Mouse (Mus musculus): Measurements from ENCODE around the gene U2surp. TPM values are rescaled to one million over a fixed set of nuclear protein-coding genes. Genes with fewer than 3 reads are reported as not detected.

Gene U2surp
- polyA plus RNA-seq, 1 experiment from 2014 or later, result 129 TPM

DNA sequence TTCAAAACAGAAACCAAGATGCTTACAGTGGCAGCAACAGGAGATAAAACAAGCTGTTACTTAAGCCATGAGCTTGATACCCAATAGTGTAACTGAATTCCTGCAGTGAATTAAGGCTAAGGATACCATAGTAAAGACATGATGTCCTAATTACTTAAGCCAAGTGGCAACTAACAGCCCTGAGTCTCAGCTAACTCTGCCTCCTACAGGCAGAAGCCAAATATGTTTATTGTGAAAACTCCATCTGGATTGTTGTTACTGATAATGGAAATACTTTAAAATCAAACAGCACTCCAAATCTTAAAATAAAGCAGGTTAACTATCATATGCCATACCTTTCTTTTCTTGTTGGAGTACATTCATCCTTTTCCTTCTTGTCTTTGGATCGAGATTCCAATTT lies 47.8 kb downstream of the U2surp start:
- H3K4me2 ChIP-seq (ENCODE audit: low read length), result no peak overlapping the region
- no peak overlapping the region for H3K27ac ChIP-seq (ENCODE audit: low read depth, low read length)
- H3K36me3 ChIP-seq (ENCODE audit: control insufficient read depth, insufficient read depth, low read length), result peaks cover 54% of the 10 kb centered on the region
- H3K4me1 ChIP-seq (ENCODE audit: control insufficient read depth, insufficient read depth, low read length), result no peaks in the 10 kb centered on the region
- H3K9ac ChIP-seq (ENCODE audit: low read length), result no peak overlapping the region
- no peak overlapping the region for H3K4me3 ChIP-seq (ENCODE audit: low read depth, low read length)
- no peaks in the 10 kb centered on the region for H3K27me3 ChIP-seq (replicated peaks; ENCODE audit: control insufficient read depth, insufficient read depth, low read length)
- no peak for ATAC-seq
- 91% methylated on average over 1 of the region's 1 CpGs for whole genome bisulfite sequencing
- no peaks in the 10 kb centered on the region for H3K9me3 ChIP-seq (replicated peaks; ENCODE audit: control insufficient read depth, low read length)
- peak; percentile 24 for DNase-seq (ENCODE audit: low spot score)

DNA sequence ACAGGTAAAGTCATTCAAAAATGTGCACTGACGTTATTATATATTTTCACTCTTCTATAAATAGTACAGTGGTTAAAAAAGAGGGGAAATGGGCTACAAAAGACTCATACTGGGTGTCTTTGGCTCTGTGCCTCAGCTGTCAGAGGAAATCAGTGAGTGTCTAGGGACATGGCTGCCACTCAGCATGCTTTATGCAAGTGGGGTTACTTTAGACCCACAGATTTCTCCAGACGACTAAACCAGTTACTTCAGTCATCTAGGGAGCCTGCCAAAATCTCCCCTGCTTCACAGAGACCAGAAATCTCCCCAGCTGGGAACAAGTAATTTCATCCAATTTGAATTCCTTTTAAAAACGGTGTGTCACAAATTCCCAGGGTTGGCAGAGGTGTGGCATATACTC lies 59.9 kb downstream of the U2surp start:
- H3K27ac ChIP-seq (ENCODE audit: low read depth, low read length), result no peak overlapping the region
- H3K9me3 ChIP-seq (replicated peaks; ENCODE audit: control insufficient read depth, low read length), result no peaks in the 10 kb centered on the region
- peaks cover 8% of the 10 kb centered on the region; the same call in 1 of the 2 replicates for H3K36me3 ChIP-seq (ENCODE audit: control insufficient read depth, insufficient read depth, low read length)
- H3K27me3 ChIP-seq (replicated peaks; ENCODE audit: control insufficient read depth, insufficient read depth, low read length), result no peaks in the 10 kb centered on the region
- H3K4me1 ChIP-seq (ENCODE audit: control insufficient read depth, insufficient read depth, low read length), result no peaks in the 10 kb centered on the region
- DNase-seq (ENCODE audit: low spot score) (peak; percentile 62), ATAC-seq (peak; percentile 57; the same call in 1 of the 2 replicates)
- H3K4me2 ChIP-seq (ENCODE audit: low read length), result no peak overlapping the region
- no peak overlapping the region for H3K9ac ChIP-seq (ENCODE audit: low read length)
- WGBS, result 34% methylated on average over 3 of the region's 3 CpGs
- H3K4me3 ChIP-seq (ENCODE audit: low read depth, low read length), result no peak overlapping the region

DNA sequence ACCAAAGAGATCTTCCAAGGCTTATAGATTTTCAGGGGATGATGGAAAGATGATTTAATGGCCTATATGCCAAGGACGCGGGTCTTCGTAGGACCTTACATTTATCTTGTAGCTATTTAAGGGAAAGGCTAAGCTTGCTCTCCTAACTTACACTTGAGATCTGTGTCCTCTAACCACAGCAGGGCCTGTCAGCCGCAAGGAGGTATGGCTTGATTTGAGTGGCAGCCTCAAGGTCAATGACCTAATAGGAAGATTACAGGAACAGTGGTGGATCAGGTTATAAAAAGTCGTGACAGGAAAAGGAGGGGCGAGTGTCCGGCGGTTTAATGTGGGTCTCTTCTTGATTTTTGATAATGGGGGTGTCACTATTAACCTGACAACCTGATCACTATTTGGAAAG lies 61.2 kb downstream of the U2surp start:
- H3K4me3 ChIP-seq (ENCODE audit: low read depth, low read length), result no peak overlapping the region
- H3K4me2 ChIP-seq (ENCODE audit: low read length), result no peak overlapping the region
- DNase-seq (ENCODE audit: low spot score) (no peak), ATAC-seq (no peak)
- 0 out of 2 replicates have a peak, but pooled peaks cover under 1% of the 10 kb centered on the region for H3K36me3 ChIP-seq (ENCODE audit: control insufficient read depth, insufficient read depth, low read length)
- no peaks in the 10 kb centered on the region for H3K27me3 ChIP-seq (replicated peaks; ENCODE audit: control insufficient read depth, insufficient read depth, low read length)
- 97% methylated on average over 8 of the region's 8 CpGs for WGBS
- H3K27ac ChIP-seq (ENCODE audit: low read depth, low read length), result no peak overlapping the region
- H3K9me3 ChIP-seq (replicated peaks; ENCODE audit: control insufficient read depth, low read length), result no peaks in the 10 kb centered on the region
- H3K9ac ChIP-seq (ENCODE audit: low read length), result no peak overlapping the region
- H3K4me1 ChIP-seq (ENCODE audit: control insufficient read depth, insufficient read depth, low read length), result no peaks in the 10 kb centered on the region

DNA sequence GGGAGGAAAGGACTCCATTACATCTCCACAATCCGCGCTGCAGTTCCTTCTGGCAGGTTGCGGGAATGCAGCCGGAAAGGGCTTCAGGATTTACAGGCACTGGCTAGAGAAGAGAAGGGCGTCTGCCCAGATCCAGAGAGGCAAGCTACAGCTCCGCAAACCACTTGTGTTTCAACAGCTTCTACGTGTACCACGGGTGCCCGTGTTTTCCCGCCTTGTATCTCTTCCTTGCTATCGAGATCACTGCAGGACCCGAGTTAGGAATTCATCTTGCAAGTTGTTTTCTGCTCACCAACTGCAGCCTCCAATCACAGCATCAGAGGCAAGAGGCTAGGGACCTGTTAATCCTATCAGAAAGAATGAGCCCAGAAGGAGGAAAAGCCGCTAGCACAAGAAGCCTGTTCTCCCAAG lies 69.5 kb downstream of the U2surp start:
- Histone ChIP-seq H3K36me3 (ENCODE audit: control insufficient read depth, insufficient read depth, low read length) (no peaks in the 10 kb centered on the region), H3K27me3 (replicated peaks; ENCODE audit: control insufficient read depth, insufficient read depth, low read length) (no peaks in the 10 kb centered on the region), H3K4me2 (ENCODE audit: low read length) (peak overlapping the region; percentile 49), H3K4me3 (ENCODE audit: low read depth, low read length) (peak overlapping the region; percentile 18; the same call in 1 of the 2 replicates), H3K9ac (ENCODE audit: low read length) (peak overlapping the region; percentile 35; the same call in 1 of the 2 replicates), H3K9me3 (replicated peaks; ENCODE audit: control insufficient read depth, low read length) (no peaks in the 10 kb centered on the region), H3K27ac (ENCODE audit: low read depth, low read length) (no peak overlapping the region), H3K4me1 (ENCODE audit: control insufficient read depth, insufficient read depth, low read length) (peaks cover 8% of the 10 kb centered on the region)
- WGBS, result 4% methylated on average over 13 of the region's 13 CpGs
- ATAC-seq (peak; percentile 85), DNase-seq (ENCODE audit: low spot score) (peak; percentile 64)

DNA sequence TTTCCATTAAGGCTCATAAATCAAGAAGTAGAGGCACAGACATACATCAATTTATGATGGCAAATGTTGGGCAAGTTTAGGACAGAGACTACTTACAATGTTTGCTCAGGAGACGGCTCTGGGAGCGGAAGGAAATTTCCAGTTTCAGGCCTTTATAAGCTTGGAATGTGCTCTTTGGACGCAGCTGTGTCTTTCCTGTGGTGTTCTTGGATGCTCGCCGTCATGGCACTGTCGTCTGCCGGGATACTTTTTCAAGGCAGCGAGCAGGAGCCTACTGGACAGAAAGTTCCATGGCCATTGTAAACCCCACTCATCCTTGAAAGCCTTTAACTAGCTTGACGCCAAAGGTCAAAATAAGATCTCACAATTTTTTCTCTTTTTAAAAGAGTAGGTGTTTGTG lies 73.9 kb downstream of the U2surp start:
- Histone ChIP-seq H3K4me1 (ENCODE audit: control insufficient read depth, insufficient read depth, low read length) (peaks cover 6% of the 10 kb centered on the region), H3K4me2 (ENCODE audit: low read length) (no peak overlapping the region), H3K36me3 (ENCODE audit: control insufficient read depth, insufficient read depth, low read length) (no peaks in the 10 kb centered on the region), H3K4me3 (ENCODE audit: low read depth, low read length) (no peak overlapping the region), H3K9me3 (replicated peaks; ENCODE audit: control insufficient read depth, low read length) (no peaks in the 10 kb centered on the region), H3K27me3 (replicated peaks; ENCODE audit: control insufficient read depth, insufficient read depth, low read length) (no peaks in the 10 kb centered on the region), H3K9ac (ENCODE audit: low read length) (no peak overlapping the region), H3K27ac (ENCODE audit: low read depth, low read length) (no peak overlapping the region)
- ATAC-seq (no peak), DNase-seq (ENCODE audit: low spot score) (no peak)
- 84% methylated on average over 9 of the region's 9 CpGs for WGBS

DNA sequence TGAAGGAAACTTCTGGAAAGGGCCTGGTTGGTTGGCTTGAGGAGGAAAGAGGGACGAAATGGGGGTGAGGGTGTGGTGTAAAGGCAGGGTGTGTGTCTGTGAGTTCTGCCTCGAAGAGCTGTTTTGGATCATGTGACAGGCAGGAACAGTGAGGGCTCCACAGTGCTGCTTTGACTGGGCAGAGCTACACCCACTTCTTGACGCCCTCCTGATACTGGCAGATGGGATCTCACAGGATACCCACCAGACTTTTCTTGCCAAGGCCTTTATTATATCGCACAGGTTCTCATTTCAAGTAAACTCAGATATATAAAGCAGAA lies 75.5 kb downstream of the U2surp start:
- ATAC-seq (no peak), DNase-seq (ENCODE audit: low spot score) (no peak)
- Histone ChIP-seq H3K4me2 (ENCODE audit: low read length) (no peak overlapping the region), H3K36me3 (ENCODE audit: control insufficient read depth, insufficient read depth, low read length) (no peaks in the 10 kb centered on the region), H3K27ac (ENCODE audit: low read depth, low read length) (no peak overlapping the region), H3K4me1 (ENCODE audit: control insufficient read depth, insufficient read depth, low read length) (no peaks in the 10 kb centered on the region), H3K27me3 (replicated peaks; ENCODE audit: control insufficient read depth, insufficient read depth, low read length) (no peaks in the 10 kb centered on the region), H3K9ac (ENCODE audit: low read length) (no peak overlapping the region), H3K4me3 (ENCODE audit: low read depth, low read length) (no peak overlapping the region), H3K9me3 (replicated peaks; ENCODE audit: control insufficient read depth, low read length) (no peaks in the 10 kb centered on the region)
- WGBS, result 70% methylated on average over 4 of the region's 4 CpGs

DNA sequence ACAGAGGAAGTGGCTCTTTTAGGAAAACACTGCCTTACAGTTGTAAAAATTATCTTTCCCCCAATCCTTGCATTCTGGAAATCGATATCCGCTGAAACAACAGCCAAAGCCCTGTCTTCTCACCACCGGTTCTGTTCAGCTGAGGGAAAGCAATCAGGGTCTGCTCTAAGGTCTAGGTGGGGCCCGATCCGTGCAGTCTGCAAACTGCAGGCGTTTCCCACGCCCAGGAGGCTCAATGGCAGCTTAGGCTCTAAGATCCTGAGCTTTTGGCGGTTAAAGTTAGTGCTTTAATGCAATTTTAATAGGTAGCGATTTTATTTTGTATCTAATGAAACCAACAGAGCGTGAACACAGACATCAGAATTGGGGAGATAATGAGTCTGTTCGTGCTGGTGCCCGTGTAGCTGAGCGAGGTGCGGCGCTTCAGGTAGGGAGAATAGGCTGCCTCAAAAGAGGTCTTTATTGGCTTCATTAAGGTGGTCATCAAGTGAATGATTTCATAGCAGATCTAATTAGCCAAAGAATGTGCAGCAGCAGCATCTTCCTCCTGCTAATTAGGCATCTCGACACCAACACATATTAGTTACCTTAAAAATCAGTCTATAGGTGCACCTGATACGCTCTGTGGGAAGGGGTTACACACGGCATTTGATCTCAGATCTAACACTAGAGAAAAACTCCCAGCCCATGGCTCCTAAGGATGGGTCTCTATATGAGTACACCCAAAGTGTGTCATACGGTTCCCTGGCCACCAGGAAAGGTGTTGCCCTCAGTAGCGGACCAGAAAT lies 76.1 kb downstream of the U2surp start:
- H3K9me3 ChIP-seq (replicated peaks; ENCODE audit: control insufficient read depth, low read length), result no peaks in the 10 kb centered on the region
- ATAC-seq, result no peak
- H3K4me2 ChIP-seq (ENCODE audit: low read length), result 0 out of 2 replicates have a peak overlapping the region, but pooled peaks have one; percentile 5
- no peaks in the 10 kb centered on the region for H3K36me3 ChIP-seq (ENCODE audit: control insufficient read depth, insufficient read depth, low read length)
- H3K27me3 ChIP-seq (replicated peaks; ENCODE audit: control insufficient read depth, insufficient read depth, low read length), result no peaks in the 10 kb centered on the region
- no peak overlapping the region for H3K27ac ChIP-seq (ENCODE audit: low read depth, low read length)
- no peaks in the 10 kb centered on the region for H3K4me1 ChIP-seq (ENCODE audit: control insufficient read depth, insufficient read depth, low read length)
- no peak overlapping the region for H3K9ac ChIP-seq (ENCODE audit: low read length)
- 33% methylated on average over 20 of the region's 20 CpGs for WGBS
- no peak overlapping the region for H3K4me3 ChIP-seq (ENCODE audit: low read depth, low read length)
- DNase-seq (ENCODE audit: low spot score), result no peak

DNA sequence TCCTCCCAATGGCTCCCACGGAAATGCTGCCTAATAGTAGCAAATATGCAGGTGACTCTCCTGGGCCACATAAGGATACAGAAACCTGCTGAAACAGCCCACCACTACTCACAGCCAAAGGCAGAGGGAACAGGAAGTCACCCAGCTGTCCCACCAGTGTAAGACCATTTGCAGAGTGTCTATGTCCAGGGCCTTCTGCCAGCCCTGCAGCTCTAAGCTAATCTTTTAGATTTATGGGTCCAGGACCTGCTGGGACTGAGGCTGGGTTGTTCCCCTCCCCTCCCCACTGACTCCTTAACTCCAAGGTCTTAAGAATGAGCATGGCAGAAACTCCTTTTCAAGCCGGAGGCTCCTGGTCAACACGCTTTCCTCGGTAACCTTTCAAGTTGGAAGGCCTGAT lies 83.5 kb downstream of the U2surp start:
- WGBS, result 85% methylated on average over 4 of the region's 4 CpGs
- Histone ChIP-seq H3K9me3 (replicated peaks; ENCODE audit: control insufficient read depth, low read length) (no peaks in the 10 kb centered on the region), H3K4me3 (ENCODE audit: low read depth, low read length) (no peak overlapping the region), H3K36me3 (ENCODE audit: control insufficient read depth, insufficient read depth, low read length) (no peaks in the 10 kb centered on the region), H3K27me3 (replicated peaks; ENCODE audit: control insufficient read depth, insufficient read depth, low read length) (no peaks in the 10 kb centered on the region), H3K4me1 (ENCODE audit: control insufficient read depth, insufficient read depth, low read length) (no peaks in the 10 kb centered on the region), H3K4me2 (ENCODE audit: low read length) (no peak overlapping the region), H3K27ac (ENCODE audit: low read depth, low read length) (no peak overlapping the region), H3K9ac (ENCODE audit: low read length) (no peak overlapping the region)
- no peak for ATAC-seq
- no peak for DNase-seq (ENCODE audit: low spot score)

DNA sequence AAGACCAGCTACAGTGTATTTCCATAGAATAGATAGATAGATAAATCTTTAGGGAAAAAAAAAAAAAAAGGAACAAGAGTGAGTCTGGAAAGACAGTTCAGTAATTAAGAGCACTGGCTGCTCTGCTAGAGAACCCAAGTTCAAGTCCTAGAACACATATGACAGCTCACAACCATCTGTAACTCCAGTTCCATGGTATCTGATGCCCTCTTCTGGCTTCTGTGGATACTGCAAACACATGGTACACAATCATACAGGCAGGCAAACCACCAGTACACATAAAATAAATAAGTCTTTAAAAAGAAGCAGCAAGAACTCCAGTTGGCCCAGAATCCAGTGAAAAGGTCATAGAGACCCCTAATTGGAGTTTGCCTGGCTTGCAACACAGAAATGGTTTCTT lies 97.9 kb downstream of the U2surp start:
- Histone ChIP-seq H3K4me1 (ENCODE audit: control insufficient read depth, insufficient read depth, low read length) (no peaks in the 10 kb centered on the region), H3K4me3 (ENCODE audit: low read depth, low read length) (no peak overlapping the region), H3K9ac (ENCODE audit: low read length) (no peak overlapping the region), H3K27me3 (replicated peaks; ENCODE audit: control insufficient read depth, insufficient read depth, low read length) (no peaks in the 10 kb centered on the region), H3K9me3 (replicated peaks; ENCODE audit: control insufficient read depth, low read length) (no peaks in the 10 kb centered on the region), H3K36me3 (ENCODE audit: control insufficient read depth, insufficient read depth, low read length) (no peaks in the 10 kb centered on the region), H3K4me2 (ENCODE audit: low read length) (no peak overlapping the region), H3K27ac (ENCODE audit: low read depth, low read length) (no peak overlapping the region)
- DNase-seq (ENCODE audit: low spot score) (no peak), ATAC-seq (no peak)
